In genomic region chr4:85979206-85979605, GRCm38 (mm10) we compare ENCODE assay signal across 19 mouse cellular contexts.
DNase-seq lines count a peak whose midpoint lies in the region; ATAC-seq and TF ChIP-seq lines count a peak whose summit lies in the region.
"Had no signal": no experiment of that assay in that cellular context is flagged by ENCODE, and none has a peak within 500 bp of the region (broad histone marks: within the 10 kb centered on the region; RNA-seq: fewer than 3 reads in every experiment).

No protein-coding gene starts in this region.

- H3K36me3 ChIP-seq in heart, embryonic 12.5 days: no peaks in the 10 kb centered on the region
- H3K36me3 ChIP-seq in heart, embryonic 11.5 days (ENCODE audit: control insufficient read depth, insufficient read depth, low read length): no peaks in the 10 kb centered on the region
- H3K36me3 ChIP-seq in lung, postnatal 0 days (ENCODE audit: insufficient read depth, low read length): no peaks in the 10 kb centered on the region
- H3K36me3 ChIP-seq: forebrain, embryonic 12.5 days; midbrain, embryonic 15.5 days had no signal

- H3K9me3 ChIP-seq in heart, embryonic 12.5 days (replicated peaks): no peaks in the 10 kb centered on the region
- no peaks in the 10 kb centered on the region for H3K9me3 ChIP-seq in heart, embryonic 11.5 days (replicated peaks; ENCODE audit: control insufficient read depth, low read length)
- no peaks in the 10 kb centered on the region for H3K9me3 ChIP-seq in lung, postnatal 0 days (ENCODE audit: low read length)
- H3K9me3 ChIP-seq: forebrain, embryonic 12.5 days; midbrain, embryonic 15.5 days had no signal

- H3K27me3 ChIP-seq in heart, embryonic 12.5 days (replicated peaks): no peaks in the 10 kb centered on the region
- H3K27me3 ChIP-seq in heart, embryonic 11.5 days (ENCODE audit: control insufficient read depth, insufficient read depth, low read length): no peaks in the 10 kb centered on the region
- no peaks in the 10 kb centered on the region for H3K27me3 ChIP-seq in lung, postnatal 0 days (replicated peaks; ENCODE audit: insufficient read depth, low read length)
- H3K27me3 ChIP-seq: CH12.LX; forebrain, embryonic 12.5 days; midbrain, embryonic 15.5 days had no signal

- ATAC-seq in heart, embryonic 12.5 days (ENCODE audit: insufficient number of reproducible peaks, low FRiP score): no peak
- ATAC-seq in heart, embryonic 11.5 days (replicated peaks; ENCODE audit: insufficient number of reproducible peaks, low FRiP score, low TSS enrichment): no peak
- peak; percentile 50 for ATAC-seq in common myeloid progenitor, adult 5-6 weeks (replicated peaks; ENCODE audit: low read depth, poor library complexity, severe bottlenecking)
- ATAC-seq in lung, postnatal 0 days: peak; percentile 48; the same call in 1 of the 2 replicates
- ATAC-seq: hindbrain, embryonic 16.5 days; intestine, embryonic 16.5 days; midbrain, embryonic 15.5 days had no signal

- TF ChIP-seq EP300 in lung, postnatal 0 days (IDR thresholded peaks at IDR 0.05): peak; percentile 49; the same call in 1 of the 2 replicates

- H3K4me3 ChIP-seq in heart, embryonic 12.5 days: no peak overlapping the region
- no peak overlapping the region for H3K4me3 ChIP-seq in heart, embryonic 11.5 days (ENCODE audit: low read depth, low read length)
- no peak overlapping the region for H3K4me3 ChIP-seq in lung, postnatal 0 days (ENCODE audit: low read depth, low read length)
- H3K4me3 ChIP-seq: forebrain, embryonic 12.5 days; gastrocnemius, adult 2 months; midbrain, embryonic 15.5 days; myocyte had no signal

- H3K4me1 ChIP-seq in heart, embryonic 12.5 days (replicated peaks): no peaks in the 10 kb centered on the region
- H3K4me1 ChIP-seq in heart, embryonic 11.5 days (ENCODE audit: control insufficient read depth, insufficient read depth, low read length): no peaks in the 10 kb centered on the region
- H3K4me1 ChIP-seq in lung, postnatal 0 days (ENCODE audit: insufficient read depth, low read depth, low read length): 0 out of 2 replicates have a peak, but pooled peaks cover 3% of the 10 kb centered on the region
- H3K4me1 ChIP-seq: forebrain, embryonic 12.5 days; midbrain, embryonic 15.5 days had no signal

- no peak for TF ChIP-seq CTCF in lung, postnatal 0 days (IDR thresholded peaks at IDR 0.05)

- H3K27ac ChIP-seq in heart, embryonic 12.5 days (ENCODE audit: poor library complexity, severe bottlenecking): 0 out of 2 replicates have a peak overlapping the region, but pooled peaks have one; percentile 37
- H3K27ac ChIP-seq in heart, embryonic 11.5 days (ENCODE audit: low read depth, low read length): no peak overlapping the region
- no peak overlapping the region for H3K27ac ChIP-seq in lung, postnatal 0 days (ENCODE audit: low read length)
- H3K27ac ChIP-seq: forebrain, embryonic 12.5 days; gastrocnemius, adult 2 months; midbrain, embryonic 15.5 days had no signal

- WGBS in heart, embryonic 12.5 days: 53% methylated on average over 10 of the region's 10 CpGs
- 59% methylated on average over 10 of the region's 10 CpGs for WGBS in heart, embryonic 11.5 days (ENCODE audit: insufficient replicate concordance)
- WGBS in lung, postnatal 0 days: 44% methylated on average over 10 of the region's 10 CpGs

- no peak overlapping the region for H3K4me2 ChIP-seq in heart, embryonic 12.5 days
- H3K4me2 ChIP-seq in heart, embryonic 11.5 days: no peak overlapping the region
- no peak overlapping the region for H3K4me2 ChIP-seq in lung, postnatal 0 days (replicated peaks; ENCODE audit: low read depth, low read length)
- H3K4me2 ChIP-seq: forebrain, embryonic 12.5 days; midbrain, embryonic 15.5 days had no signal

- H3K9ac ChIP-seq in heart, embryonic 12.5 days: no peak overlapping the region
- H3K9ac ChIP-seq in heart, embryonic 11.5 days (ENCODE audit: low read depth, low read length): no peak overlapping the region
- H3K9ac ChIP-seq in lung, postnatal 0 days (replicated peaks; ENCODE audit: low read depth): no peak overlapping the region
- H3K9ac ChIP-seq: forebrain, embryonic 12.5 days; midbrain, embryonic 15.5 days had no signal

- peak; percentile 37 for DNase-seq in kidney, postnatal 10 days
- no peak for DNase-seq in kidney, adult 8-10 months
- DNase-seq in lung, postnatal 0 days (ENCODE audit: low spot score): peak; percentile 33
- DNase-seq in spleen, postnatal 4 days (ENCODE audit: low spot score in 2 of 2): no peak
- DNase-seq: cerebellum, adult 18-20 months; cerebellum, postnatal 25 days; gastrocnemius, adult 2 months; left cerebral cortex, postnatal 4 days; liver; thymus, adult 18-20 months had no signal

Comparison
In these comparisons a context has a peak if more than half of its experiments do, and no peak if none do; other contexts are left out.
1. DNase-seq: peak in kidney, postnatal 10 days (single experiment) and lung, postnatal 0 days (single experiment); none in kidney, adult 8-10 months (0 of 2) and spleen, postnatal 4 days (0 of 2).
2. ATAC-seq: peak in common myeloid progenitor, adult 5-6 weeks (single experiment) and lung, postnatal 0 days (single experiment); none in heart, embryonic 12.5 days (single experiment) and heart, embryonic 11.5 days (single experiment).